Mouse (Mus musculus) heart, postnatal 0 days (tissue): Measurements from ENCODE around the gene Ei24.

ENCODE experiments used
- CTCF ChIP-seq: IDR thresholded peaks from 2 replicates; pipeline ENCODE4 v1.5.1; 2016; ENCODE audit warnings: antibody characterized with exemption, control low read depth, low read depth
- EP300 ChIP-seq: IDR thresholded peaks from 2 replicates; pipeline ENCODE4 v1.6.1; 2016; ENCODE audit warnings: antibody characterized with exemption, low read depth

- TF ChIP-seq CTCF: no peak
- no peak for TF ChIP-seq EP300
Measured at GRCm38 (mm10) chr9:36764378-36764777, 32.8 kb downstream of the Ei24 start.
